Mouse (Mus musculus) megakaryocyte, embryonic 14.5 days (primary cell): ENCODE results near the gene Arsa.

ENCODE experiments used
- FLI1 ChIP-seq: IDR thresholded peaks from 2 replicates; pipeline ENCODE4 v1.6.1; 2012; ENCODE audit warnings: low read length, inconsistent platforms, mixed read lengths
- GATA1 ChIP-seq: IDR thresholded peaks from 3 replicates; pipeline ENCODE4 v1.6.1; 2012; ENCODE audit warnings: mixed read lengths, low read length, inconsistent platforms, borderline replicate concordance

GRCm38 (mm10) chr15:89454857-89455256, 22.4 kb downstream of the Arsa start:
- TF ChIP-seq FLI1 (no peak), GATA1 (no peak)
